Mouse (Mus musculus): ENCODE results near the gene Cracr2b.

- TF ChIP-seq CTCF (IDR thresholded peaks at IDR 0.05; ENCODE audit: low read depth, low read length) (no peak), POLR2A (IDR thresholded peaks at IDR 0.05; ENCODE audit: extremely low read depth, insufficient read depth, low read length) (no peak)
These were observed 11.9 kb downstream of the Cracr2b start for GRCm38 (mm10) chr7:141472763-141473162.
